Mouse (Mus musculus): Measurements from ENCODE around the gene Dlx4.

- TF ChIP-seq GATA1 (IDR thresholded peaks at IDR 0.05; ENCODE audit: borderline replicate concordance, low read length), result no peak
- no peak for TF ChIP-seq FLI1 (IDR thresholded peaks at IDR 0.05; ENCODE audit: low read length)
These were observed 13.8 kb upstream of the Dlx4 start for GRCm38 (mm10) chr11:95159763-95160371.
